Mouse (Mus musculus): ENCODE results near the gene Fam163a. TPM values are rescaled to one million over a fixed set of nuclear protein-coding genes. Genes with fewer than 3 reads are reported as not detected.
"Not testable (repeated sequence)": the region's sequence is repeated elsewhere in the genome, so short reads cannot be mapped to it uniquely, and the experiment has no call there.

Fam163a gene
- polyA plus RNA-seq (2014; fragmentation: Nextera tagmentation; extraction: Ambion mirVana) = 2.6 and 3.2 TPM in 2 replicates

DNA sequence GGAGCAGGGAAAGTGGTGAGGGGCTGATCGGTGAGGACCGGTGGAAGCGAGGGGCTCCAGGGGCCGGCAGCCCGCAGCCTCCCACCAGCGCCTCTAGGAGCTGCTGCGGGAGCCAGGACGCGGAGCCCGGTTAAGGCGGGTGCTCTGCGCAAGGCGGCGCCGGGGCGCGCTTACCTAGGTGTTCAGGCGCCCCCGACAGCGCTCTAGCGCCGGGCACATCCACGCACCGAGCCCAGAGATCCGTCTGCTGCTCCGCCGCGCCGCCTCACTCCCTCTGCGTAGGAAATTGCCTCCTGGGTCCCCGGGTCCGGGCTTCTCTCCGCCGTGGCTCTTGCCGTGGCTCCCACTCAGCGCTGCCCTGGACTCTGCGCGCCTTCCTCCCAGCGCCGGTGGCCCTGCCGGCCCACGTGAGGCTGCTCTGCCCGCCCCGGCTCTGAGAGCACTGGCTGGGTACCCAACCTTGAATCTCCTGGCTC is at the start of gene Fam163a:
Gene Fam163a, minus strand, starts transcription at position 371 of the 476 bp plus-strand sequence.
- 1% methylated on average over 36 of the region's 44 CpGs for WGBS
- H3K27me3 ChIP-seq (ENCODE audit: control insufficient read depth, insufficient read depth, low read length) = peaks cover 39% of the 10 kb centered on the region
- peak; percentile 61; the same call in 1 of the 2 replicates for ATAC-seq (replicated peaks; ENCODE audit: low FRiP score)
- H3K36me3 ChIP-seq (ENCODE audit: control insufficient read depth, insufficient read depth, low read length) = no peaks in the 10 kb centered on the region
- peaks cover 5% of the 10 kb centered on the region; the same call in 1 of the 2 replicates for H3K4me1 ChIP-seq (replicated peaks; ENCODE audit: control insufficient read depth, insufficient read depth, low read length)
- peak within 1 kb of the TSS; percentile 41 for H3K4me3 ChIP-seq (ENCODE audit: low read depth, low read length)
- no peak within 1 kb of the TSS for H3K27ac ChIP-seq (ENCODE audit: low read depth, low read length)
- DNase-seq (ENCODE audit: low spot score) = peak; percentile 72
- peak within 1 kb of the TSS; percentile 78 for H3K4me2 ChIP-seq (ENCODE audit: low read depth, low read length, severe bottlenecking)
- no peaks in the 10 kb centered on the region for H3K9me3 ChIP-seq (ENCODE audit: control insufficient read depth, low read length)
- peak within 1 kb of the TSS; percentile 14 for H3K9ac ChIP-seq (ENCODE audit: low read length)

DNA sequence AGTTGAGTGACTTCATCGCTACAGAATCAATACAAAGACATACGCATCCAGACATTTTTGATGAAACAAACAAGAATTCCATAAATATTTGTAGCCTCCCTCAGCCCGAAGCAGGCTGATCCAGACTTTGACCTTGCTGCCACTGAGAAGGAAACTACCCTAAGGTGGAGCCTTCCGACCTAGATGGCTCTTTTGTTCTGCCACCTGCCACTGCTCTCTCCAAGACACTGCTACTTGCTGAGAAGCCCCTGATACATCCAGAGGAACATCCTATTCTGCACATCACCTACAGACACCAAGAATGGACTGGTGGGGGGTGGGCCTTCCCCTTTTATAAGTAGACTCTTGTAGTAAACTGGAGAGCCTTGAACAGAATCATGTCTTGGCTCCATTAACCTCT is 46.3 kb upstream of the Fam163a start:
- WGBS = 90% methylated on average over 4 of the region's 4 CpGs
- H3K4me1 ChIP-seq (replicated peaks; ENCODE audit: control insufficient read depth, insufficient read depth, low read length); H3K27me3 ChIP-seq (ENCODE audit: control insufficient read depth, insufficient read depth, low read length); H3K27ac ChIP-seq (ENCODE audit: low read depth, low read length); H3K9ac ChIP-seq (ENCODE audit: low read length); H3K36me3 ChIP-seq (ENCODE audit: control insufficient read depth, insufficient read depth, low read length); ATAC-seq (replicated peaks; ENCODE audit: low FRiP score); H3K9me3 ChIP-seq (ENCODE audit: control insufficient read depth, low read length); DNase-seq (ENCODE audit: low spot score); H3K4me3 ChIP-seq (ENCODE audit: low read depth, low read length); H3K4me2 ChIP-seq (ENCODE audit: low read depth, low read length, severe bottlenecking): not testable (repeated sequence)

DNA sequence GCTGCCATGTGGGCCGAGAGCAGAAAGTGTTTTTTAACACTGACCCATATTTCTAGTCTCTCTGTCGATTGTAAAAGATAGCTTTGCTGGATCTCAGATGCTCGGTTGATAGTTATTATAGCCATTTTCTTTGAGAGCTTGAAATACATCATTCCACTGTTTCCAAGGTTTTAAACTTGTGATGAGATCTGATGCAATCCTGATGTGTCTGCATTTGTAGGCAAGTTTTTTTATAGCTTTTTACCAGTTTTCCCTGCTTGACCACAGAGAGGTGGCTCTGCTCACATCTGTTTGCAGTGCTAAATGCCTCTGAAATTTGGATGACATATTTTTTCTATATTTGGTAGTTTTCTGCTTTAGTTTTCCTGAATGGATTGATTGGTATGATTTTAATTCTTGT is 43.1 kb upstream of the Fam163a start:
- Histone ChIP-seq H3K27ac (ENCODE audit: low read depth, low read length) (no peak overlapping the region), H3K9me3 (ENCODE audit: control insufficient read depth, low read length) (no peaks in the 10 kb centered on the region), H3K27me3 (ENCODE audit: control insufficient read depth, insufficient read depth, low read length) (no peaks in the 10 kb centered on the region), H3K4me2 (ENCODE audit: low read depth, low read length, severe bottlenecking) (no peak overlapping the region), H3K9ac (ENCODE audit: low read length) (no peak overlapping the region), H3K4me3 (ENCODE audit: low read depth, low read length) (no peak overlapping the region), H3K4me1 (replicated peaks; ENCODE audit: control insufficient read depth, insufficient read depth, low read length) (no peaks in the 10 kb centered on the region), H3K36me3 (ENCODE audit: control insufficient read depth, insufficient read depth, low read length) (no peaks in the 10 kb centered on the region)
- WGBS = 84% methylated on average over 3 of the region's 3 CpGs
- no peak for DNase-seq (ENCODE audit: low spot score)
- no peak for ATAC-seq (replicated peaks; ENCODE audit: low FRiP score)

DNA sequence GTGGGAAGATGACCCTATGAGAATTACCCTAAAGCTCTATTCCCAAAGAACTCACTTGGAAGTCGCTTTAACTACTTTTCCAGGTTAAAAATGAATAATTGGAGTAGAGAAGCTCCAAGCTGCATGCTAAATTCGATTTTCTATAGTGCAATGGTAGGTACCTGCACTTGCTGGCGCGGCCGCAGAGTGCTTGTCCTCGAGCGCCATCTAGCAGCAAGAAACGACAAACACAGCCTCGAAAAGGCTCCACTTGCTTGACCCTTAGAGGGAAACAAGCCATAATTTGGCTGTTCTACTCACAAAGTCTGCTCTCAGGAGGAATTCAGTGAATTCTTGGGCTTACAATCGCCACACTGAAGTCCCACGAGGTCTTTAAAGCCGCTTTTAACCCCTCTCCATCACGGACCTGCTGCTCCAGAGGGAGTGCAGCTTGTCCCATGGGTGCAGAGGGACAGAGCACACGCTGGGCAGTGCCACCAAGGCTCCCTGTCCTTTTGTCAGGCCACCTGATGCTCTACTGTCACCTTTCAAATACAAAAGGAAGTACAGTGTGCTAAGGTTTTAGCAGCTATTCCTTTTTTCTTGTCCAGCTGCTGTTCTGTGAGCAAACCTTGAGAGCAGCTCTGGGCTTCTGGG is 37.0 kb upstream of the Fam163a start:
- Histone ChIP-seq H3K4me2 (ENCODE audit: low read depth, low read length, severe bottlenecking) (no peak overlapping the region), H3K9ac (ENCODE audit: low read length) (no peak overlapping the region), H3K27ac (ENCODE audit: low read depth, low read length) (no peak overlapping the region), H3K4me3 (ENCODE audit: low read depth, low read length) (no peak overlapping the region), H3K9me3 (ENCODE audit: control insufficient read depth, low read length) (no peaks in the 10 kb centered on the region), H3K27me3 (ENCODE audit: control insufficient read depth, insufficient read depth, low read length) (no peaks in the 10 kb centered on the region), H3K4me1 (replicated peaks; ENCODE audit: control insufficient read depth, insufficient read depth, low read length) (no peaks in the 10 kb centered on the region), H3K36me3 (ENCODE audit: control insufficient read depth, insufficient read depth, low read length) (no peaks in the 10 kb centered on the region)
- DNase-seq (ENCODE audit: low spot score) (peak; percentile 74), ATAC-seq (replicated peaks; ENCODE audit: low FRiP score) (no peak)
- 8% methylated on average over 14 of the region's 14 CpGs for WGBS

DNA sequence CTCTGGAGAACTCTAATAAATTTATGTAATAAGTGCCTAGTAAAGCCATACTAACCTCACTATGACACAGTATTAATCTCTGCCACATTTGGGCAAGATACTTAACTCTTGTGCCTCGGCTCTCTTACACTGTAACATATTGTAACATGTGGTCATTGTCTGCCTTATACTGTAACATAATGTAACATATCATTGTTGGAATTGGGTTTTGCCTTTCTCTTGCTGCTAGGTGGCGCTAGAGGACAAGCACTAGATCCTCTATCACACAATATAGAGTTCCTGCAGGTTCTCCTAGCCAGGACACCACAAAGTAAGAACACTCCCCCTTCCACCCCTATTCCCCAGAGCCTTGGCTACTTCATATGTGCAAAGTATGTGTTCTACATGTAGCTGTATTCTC is 36.2 kb upstream of the Fam163a start:
- ATAC-seq (replicated peaks; ENCODE audit: low FRiP score) (no peak), DNase-seq (ENCODE audit: low spot score) (no peak)
- Histone ChIP-seq H3K9me3 (ENCODE audit: control insufficient read depth, low read length) (no peaks in the 10 kb centered on the region), H3K4me2 (ENCODE audit: low read depth, low read length, severe bottlenecking) (no peak overlapping the region), H3K36me3 (ENCODE audit: control insufficient read depth, insufficient read depth, low read length) (no peaks in the 10 kb centered on the region), H3K4me1 (replicated peaks; ENCODE audit: control insufficient read depth, insufficient read depth, low read length) (no peaks in the 10 kb centered on the region), H3K9ac (ENCODE audit: low read length) (no peak overlapping the region), H3K4me3 (ENCODE audit: low read depth, low read length) (no peak overlapping the region), H3K27me3 (ENCODE audit: control insufficient read depth, insufficient read depth, low read length) (no peaks in the 10 kb centered on the region), H3K27ac (ENCODE audit: low read depth, low read length) (no peak overlapping the region)
- WGBS = 46% methylated on average over 2 of the region's 2 CpGs

DNA sequence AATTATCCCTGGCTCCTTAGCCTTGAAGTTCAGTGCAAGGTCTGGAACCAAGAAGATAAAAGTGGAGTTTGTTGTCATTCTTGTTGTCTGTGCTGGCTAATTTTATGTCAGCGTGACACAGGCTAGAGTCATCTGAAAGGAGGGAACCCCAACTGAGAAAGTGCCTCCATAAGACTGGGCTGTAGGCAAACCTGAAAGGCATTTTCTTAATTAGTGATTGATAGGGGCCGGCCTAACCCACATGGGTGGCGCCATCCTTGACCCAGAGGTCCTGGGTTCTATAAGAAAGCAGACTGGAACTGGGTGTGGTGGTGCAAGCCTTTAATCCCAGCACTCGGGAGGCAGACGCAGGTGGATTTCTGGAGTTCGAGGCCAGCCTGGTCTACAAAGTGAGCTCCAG is 26.3 kb upstream of the Fam163a start:
- Histone ChIP-seq H3K36me3 (ENCODE audit: control insufficient read depth, insufficient read depth, low read length) (no peaks in the 10 kb centered on the region), H3K27me3 (ENCODE audit: control insufficient read depth, insufficient read depth, low read length) (no peaks in the 10 kb centered on the region), H3K9ac (ENCODE audit: low read length) (no peak overlapping the region), H3K4me2 (ENCODE audit: low read depth, low read length, severe bottlenecking) (no peak overlapping the region), H3K27ac (ENCODE audit: low read depth, low read length) (no peak overlapping the region), H3K9me3 (ENCODE audit: control insufficient read depth, low read length) (no peaks in the 10 kb centered on the region), H3K4me3 (ENCODE audit: low read depth, low read length) (no peak overlapping the region), H3K4me1 (replicated peaks; ENCODE audit: control insufficient read depth, insufficient read depth, low read length) (no peaks in the 10 kb centered on the region)
- ATAC-seq (replicated peaks; ENCODE audit: low FRiP score) (no peak), DNase-seq (ENCODE audit: low spot score) (no peak)
- 85% methylated on average over 6 of the region's 6 CpGs for WGBS

DNA sequence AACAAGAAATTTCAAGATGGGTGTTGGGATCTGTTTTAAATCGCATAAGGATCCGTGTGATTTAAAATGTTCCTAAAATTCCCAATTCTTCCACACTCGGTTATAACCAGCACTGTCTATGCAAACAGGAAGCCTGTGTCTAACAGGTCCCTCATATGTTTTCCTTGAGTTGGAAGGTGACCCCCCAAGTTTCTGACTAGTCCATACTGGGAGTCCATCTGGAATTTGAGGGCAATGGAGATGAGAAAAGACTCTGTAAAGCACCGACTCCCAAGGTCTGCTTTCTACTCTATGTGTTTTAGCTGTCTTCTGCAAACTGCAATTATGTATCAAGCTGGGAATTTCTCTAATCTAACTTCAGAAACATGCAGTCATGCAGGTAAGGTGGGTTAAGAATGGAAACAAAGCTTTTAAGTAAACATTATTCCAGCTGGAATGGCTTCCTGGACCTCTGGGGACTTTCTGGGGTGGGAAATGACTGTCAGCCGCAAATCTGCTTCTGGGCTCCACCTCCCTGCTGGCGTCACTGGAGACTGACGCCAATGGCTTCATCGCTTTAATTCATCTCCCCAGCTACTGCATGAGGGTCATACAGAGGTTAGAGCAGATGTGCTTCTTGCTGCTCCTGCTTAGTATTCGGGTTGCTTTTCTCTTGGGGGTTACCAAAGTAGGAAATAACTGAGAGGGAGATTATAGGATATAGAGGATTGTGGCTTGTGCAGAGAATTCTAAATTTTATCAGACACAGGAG is 25.7 kb upstream of the Fam163a start:
- DNase-seq (ENCODE audit: low spot score) (no peak), ATAC-seq (replicated peaks; ENCODE audit: low FRiP score) (no peak)
- Histone ChIP-seq H3K36me3 (ENCODE audit: control insufficient read depth, insufficient read depth, low read length) (no peaks in the 10 kb centered on the region), H3K9me3 (ENCODE audit: control insufficient read depth, low read length) (no peaks in the 10 kb centered on the region), H3K4me2 (ENCODE audit: low read depth, low read length, severe bottlenecking) (no peak overlapping the region), H3K27me3 (ENCODE audit: control insufficient read depth, insufficient read depth, low read length) (no peaks in the 10 kb centered on the region), H3K4me1 (replicated peaks; ENCODE audit: control insufficient read depth, insufficient read depth, low read length) (no peaks in the 10 kb centered on the region), H3K9ac (ENCODE audit: low read length) (no peak overlapping the region), H3K4me3 (ENCODE audit: low read depth, low read length) (no peak overlapping the region), H3K27ac (ENCODE audit: low read depth, low read length) (no peak overlapping the region)
- 49% methylated on average over 9 of the region's 9 CpGs for WGBS

DNA sequence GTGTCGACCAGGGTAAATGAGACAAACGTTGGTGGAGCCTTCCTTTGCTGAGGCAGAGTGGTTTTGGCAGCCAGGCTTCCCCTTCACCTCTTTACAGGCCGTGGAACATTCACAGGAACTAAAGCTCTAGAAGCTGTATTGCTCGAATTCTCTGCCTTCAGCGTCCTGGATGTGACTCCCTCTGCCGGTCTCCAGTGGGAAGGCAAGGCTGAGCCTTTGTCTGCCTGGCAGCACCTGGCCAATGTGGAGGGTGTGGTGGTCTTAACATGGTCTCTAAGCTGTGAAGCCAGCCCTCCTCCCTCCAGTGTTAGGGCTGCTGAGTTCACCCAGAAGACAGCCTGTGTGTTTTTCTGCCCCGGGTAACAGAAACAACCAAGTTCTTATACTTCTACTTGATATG is 24.6 kb upstream of the Fam163a start:
- Histone ChIP-seq H3K4me1 (replicated peaks; ENCODE audit: control insufficient read depth, insufficient read depth, low read length) (no peaks in the 10 kb centered on the region), H3K4me2 (ENCODE audit: low read depth, low read length, severe bottlenecking) (no peak overlapping the region), H3K4me3 (ENCODE audit: low read depth, low read length) (no peak overlapping the region), H3K9ac (ENCODE audit: low read length) (no peak overlapping the region), H3K27ac (ENCODE audit: low read depth, low read length) (no peak overlapping the region), H3K36me3 (ENCODE audit: control insufficient read depth, insufficient read depth, low read length) (no peaks in the 10 kb centered on the region), H3K9me3 (ENCODE audit: control insufficient read depth, low read length) (no peaks in the 10 kb centered on the region), H3K27me3 (ENCODE audit: control insufficient read depth, insufficient read depth, low read length) (no peaks in the 10 kb centered on the region)
- DNase-seq (ENCODE audit: low spot score) (peak; percentile 83), ATAC-seq (replicated peaks; ENCODE audit: low FRiP score) (no peak)
- WGBS = 23% methylated on average over 7 of the region's 7 CpGs

All from forebrain, embryonic 11.5 days (tissue).